Mouse (Mus musculus): Measurements from ENCODE around the gene Efhc1.

Efhc1 gene

GRCm38 (mm10) chr1:20928487-20928886, 22.9 kb upstream of the Efhc1 start:
- no peak for DNase-seq (ENCODE audit: low read depth, low spot score)
- no peaks in the 10 kb centered on the region for H3K36me3 ChIP-seq (ENCODE audit: control insufficient read depth, insufficient read depth, low read length, poor library complexity, severe bottlenecking)
- H3K27me3 ChIP-seq (ENCODE audit: control insufficient read depth, insufficient read depth, low read length, poor library complexity, severe bottlenecking), result no peaks in the 10 kb centered on the region

GRCm38 (mm10) chr1:20933457-20933856, 18.0 kb upstream of the Efhc1 start:
- Histone ChIP-seq H3K27me3 (ENCODE audit: control insufficient read depth, insufficient read depth, low read length, poor library complexity, severe bottlenecking) (no peaks in the 10 kb centered on the region), H3K36me3 (ENCODE audit: control insufficient read depth, insufficient read depth, low read length, poor library complexity, severe bottlenecking) (peaks cover 2% of the 10 kb centered on the region; the same call in 1 of the 2 replicates)
- peak; percentile 79 for DNase-seq (ENCODE audit: low read depth, low spot score)

GRCm38 (mm10) chr1:20935106-20935505, 16.3 kb upstream of the Efhc1 start:
- DNase-seq (ENCODE audit: low read depth, low spot score), result no peak
- H3K27me3 ChIP-seq (ENCODE audit: control insufficient read depth, insufficient read depth, low read length, poor library complexity, severe bottlenecking), result no peaks in the 10 kb centered on the region
- peaks cover 2% of the 10 kb centered on the region; the same call in 1 of the 2 replicates for H3K36me3 ChIP-seq (ENCODE audit: control insufficient read depth, insufficient read depth, low read length, poor library complexity, severe bottlenecking)

- Histone ChIP-seq H3K36me3 (ENCODE audit: control insufficient read depth, insufficient read depth, low read length, poor library complexity, severe bottlenecking) (peaks cover 2% of the 10 kb centered on the region; the same call in 1 of the 2 replicates), H3K27me3 (ENCODE audit: control insufficient read depth, insufficient read depth, low read length, poor library complexity, severe bottlenecking) (no peaks in the 10 kb centered on the region)
- peak; percentile 83 for DNase-seq (ENCODE audit: low read depth, low spot score)
These were observed 12.4 kb upstream of the Efhc1 start for GRCm38 (mm10) chr1:20939046-20939445.

- no peaks in the 10 kb centered on the region for H3K27me3 ChIP-seq (ENCODE audit: control insufficient read depth, insufficient read depth, low read length, poor library complexity, severe bottlenecking)
- DNase-seq (ENCODE audit: low read depth, low spot score), result peak; percentile 19
- peaks cover 2% of the 10 kb centered on the region; the same call in 1 of the 2 replicates for H3K36me3 ChIP-seq (ENCODE audit: control insufficient read depth, insufficient read depth, low read length, poor library complexity, severe bottlenecking)
These were observed 11.3 kb upstream of the Efhc1 start for GRCm38 (mm10) chr1:20940151-20940550.

- DNase-seq (ENCODE audit: low read depth, low spot score), result no peak
- peaks cover under 1% of the 10 kb centered on the region; the same call in 1 of the 2 replicates for H3K36me3 ChIP-seq (ENCODE audit: control insufficient read depth, insufficient read depth, low read length, poor library complexity, severe bottlenecking)
- H3K27me3 ChIP-seq (ENCODE audit: control insufficient read depth, insufficient read depth, low read length, poor library complexity, severe bottlenecking), result no peaks in the 10 kb centered on the region
These were observed 10.1 kb upstream of the Efhc1 start for GRCm38 (mm10) chr1:20941322-20941721.

GRCm38 (mm10) chr1:20941857-20942256, 9.6 kb upstream of the Efhc1 start:
- H3K27me3 ChIP-seq (ENCODE audit: control insufficient read depth, insufficient read depth, low read length, poor library complexity, severe bottlenecking), result no peaks in the 10 kb centered on the region
- DNase-seq (ENCODE audit: low read depth, low spot score), result no peak

GRCm38 (mm10) chr1:20943016-20943415, 8.4 kb upstream of the Efhc1 start:
- no peaks in the 10 kb centered on the region for H3K36me3 ChIP-seq (ENCODE audit: control insufficient read depth, insufficient read depth, low read length, poor library complexity, severe bottlenecking)
- DNase-seq (ENCODE audit: low read depth, low spot score), result no peak

More at GRCm38 (mm10) chr1:20941857-20942256, 9.6 kb upstream of the Efhc1 start:
- no peaks in the 10 kb centered on the region for H3K36me3 ChIP-seq (ENCODE audit: control insufficient read depth, insufficient read depth, low read length, poor library complexity, severe bottlenecking)

GRCm38 (mm10) chr1:20951799-20952198, 373 bp downstream of the Efhc1 start:
- Histone ChIP-seq H3K36me3 (ENCODE audit: control insufficient read depth, insufficient read depth, low read length, poor library complexity, severe bottlenecking) (no peaks in the 10 kb centered on the region), H3K27me3 (ENCODE audit: control insufficient read depth, insufficient read depth, low read length, poor library complexity, severe bottlenecking) (no peaks in the 10 kb centered on the region)
- no peak for DNase-seq (ENCODE audit: low read depth, low spot score)

More at GRCm38 (mm10) chr1:20943016-20943415, 8.4 kb upstream of the Efhc1 start:
- no peaks in the 10 kb centered on the region for H3K27me3 ChIP-seq (ENCODE audit: control insufficient read depth, insufficient read depth, low read length, poor library complexity, severe bottlenecking)

- Histone ChIP-seq H3K27me3 (ENCODE audit: control insufficient read depth, insufficient read depth, low read length, poor library complexity, severe bottlenecking) (no peaks in the 10 kb centered on the region), H3K36me3 (ENCODE audit: control insufficient read depth, insufficient read depth, low read length, poor library complexity, severe bottlenecking) (no peaks in the 10 kb centered on the region)
- DNase-seq (ENCODE audit: low read depth, low spot score), result no peak
These were observed 3.5 kb downstream of the Efhc1 start for GRCm38 (mm10) chr1:20954876-20955275.

- no peak for DNase-seq (ENCODE audit: low read depth, low spot score)
- H3K36me3 ChIP-seq (ENCODE audit: control insufficient read depth, insufficient read depth, low read length, poor library complexity, severe bottlenecking), result no peaks in the 10 kb centered on the region
These were observed 18.2 kb downstream of the Efhc1 start for GRCm38 (mm10) chr1:20969642-20970041.

GRCm38 (mm10) chr1:20973389-20973788, 22.0 kb downstream of the Efhc1 start:
- no peaks in the 10 kb centered on the region for H3K27me3 ChIP-seq (ENCODE audit: control insufficient read depth, insufficient read depth, low read length, poor library complexity, severe bottlenecking)
- H3K36me3 ChIP-seq (ENCODE audit: control insufficient read depth, insufficient read depth, low read length, poor library complexity, severe bottlenecking), result no peaks in the 10 kb centered on the region
- no peak for DNase-seq (ENCODE audit: low read depth, low spot score)

More at GRCm38 (mm10) chr1:20969642-20970041, 18.2 kb downstream of the Efhc1 start:
- no peaks in the 10 kb centered on the region for H3K27me3 ChIP-seq (ENCODE audit: control insufficient read depth, insufficient read depth, low read length, poor library complexity, severe bottlenecking)

- H3K36me3 ChIP-seq (ENCODE audit: control insufficient read depth, insufficient read depth, low read length, poor library complexity, severe bottlenecking), result no peaks in the 10 kb centered on the region
- no peak for DNase-seq (ENCODE audit: low read depth, low spot score)
- H3K27me3 ChIP-seq (ENCODE audit: control insufficient read depth, insufficient read depth, low read length, poor library complexity, severe bottlenecking), result no peaks in the 10 kb centered on the region
These were observed 23.1 kb downstream of the Efhc1 start for GRCm38 (mm10) chr1:20974341-20975135.

GRCm38 (mm10) chr1:20980553-20980952, 29.1 kb downstream of the Efhc1 start:
- no peak for DNase-seq (ENCODE audit: low read depth, low spot score)
- H3K27me3 ChIP-seq (ENCODE audit: control insufficient read depth, insufficient read depth, low read length, poor library complexity, severe bottlenecking), result no peaks in the 10 kb centered on the region
- no peaks in the 10 kb centered on the region for H3K36me3 ChIP-seq (ENCODE audit: control insufficient read depth, insufficient read depth, low read length, poor library complexity, severe bottlenecking)

GRCm38 (mm10) chr1:20981764-20982163, 30.3 kb downstream of the Efhc1 start:
- Histone ChIP-seq H3K27me3 (ENCODE audit: control insufficient read depth, insufficient read depth, low read length, poor library complexity, severe bottlenecking) (no peaks in the 10 kb centered on the region), H3K36me3 (ENCODE audit: control insufficient read depth, insufficient read depth, low read length, poor library complexity, severe bottlenecking) (no peaks in the 10 kb centered on the region)
- no peak for DNase-seq (ENCODE audit: low read depth, low spot score)
